Mouse (Mus musculus): Measurements from ENCODE around the gene Naa15. TPM values are rescaled to one million over a fixed set of nuclear protein-coding genes. Genes with fewer than 3 reads are reported as not detected.
"Not testable (repeated sequence)": the region's sequence is repeated elsewhere in the genome, so short reads cannot be mapped to it uniquely, and the experiment has no call there.

Naa15 gene
- polyA plus RNA-seq, 1 experiment from 2014 or later, result 37.7 TPM

GRCm38 (mm10) chr3:51399531-51399930 lies 15.4 kb upstream of the Naa15 start:
- H3K9ac ChIP-seq (replicated peaks; ENCODE audit: low read length), result no peak overlapping the region
- H3K4me1 ChIP-seq (ENCODE audit: insufficient read depth, low read length), result peaks cover 6% of the 10 kb centered on the region
- WGBS, result 36% methylated on average over 4 of the region's 4 CpGs
- H3K4me2 ChIP-seq (replicated peaks; ENCODE audit: low read depth, low read length), result no peak overlapping the region
- H3K9me3 ChIP-seq (ENCODE audit: low read length), result no peaks in the 10 kb centered on the region
- no peak overlapping the region for H3K4me3 ChIP-seq (ENCODE audit: low read length)
- peaks cover 12% of the 10 kb centered on the region for H3K27me3 ChIP-seq (ENCODE audit: insufficient read depth, low read length)
- H3K27ac ChIP-seq (ENCODE audit: low read length), result no peak overlapping the region
- H3K36me3 ChIP-seq (ENCODE audit: insufficient read depth, low read length), result peaks cover 12% of the 10 kb centered on the region; the same call in 1 of the 2 replicates
- no peak for ATAC-seq (ENCODE audit: low FRiP score, low TSS enrichment)

GRCm38 (mm10) chr3:51400682-51401081 lies 14.3 kb upstream of the Naa15 start:
- WGBS, result 74% methylated on average over 10 of the region's 10 CpGs

GRCm38 (mm10) chr3:51402054-51402453 lies 12.9 kb upstream of the Naa15 start:
- H3K9ac ChIP-seq (replicated peaks; ENCODE audit: low read length); ATAC-seq (ENCODE audit: low FRiP score, low TSS enrichment); H3K4me2 ChIP-seq (replicated peaks; ENCODE audit: low read depth, low read length); H3K4me1 ChIP-seq (ENCODE audit: insufficient read depth, low read length); H3K4me3 ChIP-seq (ENCODE audit: low read length); H3K27ac ChIP-seq (ENCODE audit: low read length); H3K27me3 ChIP-seq (ENCODE audit: insufficient read depth, low read length); H3K9me3 ChIP-seq (ENCODE audit: low read length): not testable (repeated sequence)
- 68% methylated on average over 4 of the region's 4 CpGs for WGBS
- peaks cover 21% of the 10 kb centered on the region; the same call in 1 of the 2 replicates for H3K36me3 ChIP-seq (ENCODE audit: insufficient read depth, low read length)

More at GRCm38 (mm10) chr3:51400682-51401081, 14.3 kb upstream of the Naa15 start:
- Histone ChIP-seq H3K9ac (replicated peaks; ENCODE audit: low read length) (no peak overlapping the region), H3K4me1 (ENCODE audit: insufficient read depth, low read length) (peaks cover 6% of the 10 kb centered on the region), H3K9me3 (ENCODE audit: low read length) (no peaks in the 10 kb centered on the region), H3K36me3 (ENCODE audit: insufficient read depth, low read length) (peaks cover 17% of the 10 kb centered on the region; the same call in 1 of the 2 replicates), H3K4me3 (ENCODE audit: low read length) (no peak overlapping the region), H3K27ac (ENCODE audit: low read length) (no peak overlapping the region), H3K4me2 (replicated peaks; ENCODE audit: low read depth, low read length) (no peak overlapping the region), H3K27me3 (ENCODE audit: insufficient read depth, low read length) (peaks cover 7% of the 10 kb centered on the region)
- no peak for ATAC-seq (ENCODE audit: low FRiP score, low TSS enrichment)

GRCm38 (mm10) chr3:51402628-51403027 lies 12.3 kb upstream of the Naa15 start:
- H3K27me3 ChIP-seq (ENCODE audit: insufficient read depth, low read length), result no peaks in the 10 kb centered on the region
- H3K4me1 ChIP-seq (ENCODE audit: insufficient read depth, low read length), result peaks cover 2% of the 10 kb centered on the region
- no peak overlapping the region for H3K9ac ChIP-seq (replicated peaks; ENCODE audit: low read length)
- H3K9me3 ChIP-seq (ENCODE audit: low read length), result no peaks in the 10 kb centered on the region
- ATAC-seq (ENCODE audit: low FRiP score, low TSS enrichment), result no peak
- H3K4me3 ChIP-seq (ENCODE audit: low read length), result no peak overlapping the region
- H3K27ac ChIP-seq (ENCODE audit: low read length), result no peak overlapping the region
- H3K36me3 ChIP-seq (ENCODE audit: insufficient read depth, low read length), result peaks cover 21% of the 10 kb centered on the region; the same call in 1 of the 2 replicates
- no peak overlapping the region for H3K4me2 ChIP-seq (replicated peaks; ENCODE audit: low read depth, low read length)
- WGBS, result 95% methylated on average over 12 of the region's 12 CpGs

- Histone ChIP-seq H3K36me3 (ENCODE audit: insufficient read depth, low read length) (peaks cover 18% of the 10 kb centered on the region; the same call in 1 of the 2 replicates), H3K9me3 (ENCODE audit: low read length) (no peaks in the 10 kb centered on the region), H3K9ac (replicated peaks; ENCODE audit: low read length) (peak overlapping the region; percentile 96), H3K4me1 (ENCODE audit: insufficient read depth, low read length) (peaks cover 7% of the 10 kb centered on the region), H3K4me3 (ENCODE audit: low read length) (peak overlapping the region; percentile 96), H3K27me3 (ENCODE audit: insufficient read depth, low read length) (no peaks in the 10 kb centered on the region), H3K4me2 (replicated peaks; ENCODE audit: low read depth, low read length) (peak overlapping the region; percentile 73), H3K27ac (ENCODE audit: low read length) (peak overlapping the region; percentile 97)
- 10% methylated on average over 20 of the region's 20 CpGs for WGBS
- ATAC-seq (ENCODE audit: low FRiP score, low TSS enrichment), result peak; percentile 11; the same call in 1 of the 2 replicates
These were observed 6.9 kb upstream of the Naa15 start for GRCm38 (mm10) chr3:51407870-51408560.

GRCm38 (mm10) chr3:51408561-51409183 lies 6.3 kb upstream of the Naa15 start, which contains the start of gene Ndufc1:
Gene Ndufc1 (minus strand): TSS chr3:51408988.
- Histone ChIP-seq H3K4me1 (ENCODE audit: insufficient read depth, low read length) (peaks cover 11% of the 10 kb centered on the region), H3K27ac (ENCODE audit: low read length) (peak within 1 kb of the TSS; percentile 97), H3K36me3 (ENCODE audit: insufficient read depth, low read length) (peaks cover 14% of the 10 kb centered on the region; the same call in 1 of the 2 replicates), H3K4me3 (ENCODE audit: low read length) (peak within 1 kb of the TSS; percentile 96), H3K9ac (replicated peaks; ENCODE audit: low read length) (peak within 1 kb of the TSS; percentile 96), H3K27me3 (ENCODE audit: insufficient read depth, low read length) (no peaks in the 10 kb centered on the region), H3K4me2 (replicated peaks; ENCODE audit: low read depth, low read length) (peak within 1 kb of the TSS; percentile 73), H3K9me3 (ENCODE audit: low read length) (no peaks in the 10 kb centered on the region)
- WGBS, result under 1% methylated on average over 40 of the region's 40 CpGs
- ATAC-seq (ENCODE audit: low FRiP score, low TSS enrichment), result peak; percentile 93

GRCm38 (mm10) chr3:51412457-51412856 lies 2.5 kb upstream of the Naa15 start:
- 91% methylated on average over 7 of the region's 7 CpGs for WGBS
- Histone ChIP-seq H3K9me3 (ENCODE audit: low read length) (no peaks in the 10 kb centered on the region), H3K4me1 (ENCODE audit: insufficient read depth, low read length) (peaks cover 21% of the 10 kb centered on the region), H3K27me3 (ENCODE audit: insufficient read depth, low read length) (no peaks in the 10 kb centered on the region), H3K36me3 (ENCODE audit: insufficient read depth, low read length) (no peaks in the 10 kb centered on the region), H3K27ac (ENCODE audit: low read length) (no peak overlapping the region), H3K4me3 (ENCODE audit: low read length) (no peak overlapping the region), H3K9ac (replicated peaks; ENCODE audit: low read length) (no peak overlapping the region), H3K4me2 (replicated peaks; ENCODE audit: low read depth, low read length) (no peak overlapping the region)
- no peak for ATAC-seq (ENCODE audit: low FRiP score, low TSS enrichment)

GRCm38 (mm10) chr3:51413276-51413675 lies 1.7 kb upstream of the Naa15 start:
- H3K9ac ChIP-seq (replicated peaks; ENCODE audit: low read length), result no peak overlapping the region
- no peak overlapping the region for H3K27ac ChIP-seq (ENCODE audit: low read length)
- 74% methylated on average over 1 of the region's 1 CpGs for WGBS
- H3K36me3 ChIP-seq (ENCODE audit: insufficient read depth, low read length), result no peaks in the 10 kb centered on the region
- peaks cover 23% of the 10 kb centered on the region for H3K4me1 ChIP-seq (ENCODE audit: insufficient read depth, low read length)
- H3K4me3 ChIP-seq (ENCODE audit: low read length), result no peak overlapping the region
- H3K27me3 ChIP-seq (ENCODE audit: insufficient read depth, low read length), result no peaks in the 10 kb centered on the region
- no peaks in the 10 kb centered on the region for H3K9me3 ChIP-seq (ENCODE audit: low read length)
- H3K4me2 ChIP-seq (replicated peaks; ENCODE audit: low read depth, low read length), result no peak overlapping the region
- ATAC-seq (ENCODE audit: low FRiP score, low TSS enrichment), result no peak

- no peaks in the 10 kb centered on the region for H3K36me3 ChIP-seq (ENCODE audit: insufficient read depth, low read length)
- peak; percentile 71 for ATAC-seq (ENCODE audit: low FRiP score, low TSS enrichment)
- under 1% methylated on average over 27 of the region's 30 CpGs for WGBS
These were observed 1.1 kb downstream of the Naa15 start for GRCm38 (mm10) chr3:51416073-51416363.

More at GRCm38 (mm10) chr3:51416073-51416363, 1.1 kb downstream of the Naa15 start:
- H3K27me3 ChIP-seq (ENCODE audit: insufficient read depth, low read length), result no peaks in the 10 kb centered on the region
- no peaks in the 10 kb centered on the region for H3K9me3 ChIP-seq (ENCODE audit: low read length)
- H3K27ac ChIP-seq (ENCODE audit: low read length), result peak overlapping the region; percentile 94
- peak overlapping the region; percentile 82 for H3K4me2 ChIP-seq (replicated peaks; ENCODE audit: low read depth, low read length)
- peaks cover 32% of the 10 kb centered on the region for H3K4me1 ChIP-seq (ENCODE audit: insufficient read depth, low read length)
- H3K4me3 ChIP-seq (ENCODE audit: low read length), result peak overlapping the region; percentile 98
- peak overlapping the region; percentile 97 for H3K9ac ChIP-seq (replicated peaks; ENCODE audit: low read length)

Data from kidney, embryonic 16.5 days (tissue).